Mouse (Mus musculus) intestine, embryonic 16.5 days (tissue): ENCODE measurements at regions not wholly inside any gene's neighbourhood (a gene's known extent, or its start where the extent isn't known, plus 50 kb on each side); places are given as distances from the start of the nearest gene placed in this dataset.

ENCODE experiments used
- ATAC-seq: fragments of 200-750 bp; cut with Nextera tagmentation; 2 replicates; pipeline ENCODE4 v1.8.0; 2017; ENCODE audit warnings: moderate TSS enrichment, moderate library complexity
- H3K27ac ChIP-seq: fragments of 300-500 bp; sonication (generic); 2 replicates; pipeline ENCODE4 v1.5.1; 2014; ENCODE audit warnings: mild to moderate bottlenecking, low read length
- H3K27me3 ChIP-seq: fragments of 300-500 bp; sonication (generic); replicated peaks from 2 replicates; pipeline ENCODE4 v1.6.1; 2014; ENCODE audit warnings: low read length, control low read depth, mixed read lengths; ENCODE audit not compliant: control insufficient read depth, insufficient read depth
- H3K36me3 ChIP-seq: fragments of 300-500 bp; sonication (generic); 2 replicates; pipeline ENCODE4 v1.6.1; 2014; ENCODE audit warnings: low read length, control low read depth; ENCODE audit not compliant: control insufficient read depth, insufficient read depth
- H3K4me1 ChIP-seq: fragments of 300-500 bp; sonication (generic); 2 replicates; pipeline ENCODE4 v1.6.1; 2014; ENCODE audit warnings: low read length, control low read depth, mixed read lengths; ENCODE audit not compliant: control insufficient read depth, insufficient read depth
- H3K4me2 ChIP-seq: fragments of 300-500 bp; sonication (generic); 2 replicates; pipeline ENCODE4 v1.6.1; 2014; ENCODE audit warnings: low read depth, low read length, control low read depth
- H3K4me3 ChIP-seq: fragments of 300-500 bp; sonication (generic); 2 replicates; pipeline ENCODE4 v1.5.1; 2014; ENCODE audit warnings: mild to moderate bottlenecking, low read length
- H3K9ac ChIP-seq: fragments of 300-500 bp; sonication (generic); 2 replicates; pipeline ENCODE4 v1.6.1; 2014; ENCODE audit warnings: low read depth, low read length
- H3K9me3 ChIP-seq: fragments of 300-500 bp; sonication (generic); 2 replicates; pipeline ENCODE4 v1.6.1; 2016; ENCODE audit warnings: low read length, control low read depth; ENCODE audit not compliant: control insufficient read depth
- WGBS: fragments of 180-500 bp; shearing (Covaris S2); extraction: QIAGEN DNeasy Blood & Tissue Kit; methylation state at CpG from one replicate; pipeline ENCODE4 v1.1.7; 2014; 5-methylcytosine and 5-hydroxymethylcytosine counted together

GRCm38 (mm10) chr13:97548527-97548977 is 211.9 kb downstream of the Gm10260 start:
- peaks cover 26% of the 10 kb centered on the region for H3K4me1 ChIP-seq
- 10% methylated on average over 9 of the region's 9 CpGs for WGBS
- H3K36me3 ChIP-seq = no peaks in the 10 kb centered on the region
- H3K9ac ChIP-seq = 0 out of 2 replicates have a peak overlapping the region, but pooled peaks have one; percentile 2
- ATAC-seq = peak; percentile 65
- peak overlapping the region; percentile 91 for H3K27ac ChIP-seq
- H3K27me3 ChIP-seq = no peaks in the 10 kb centered on the region
- no peak overlapping the region for H3K4me3 ChIP-seq
- no peaks in the 10 kb centered on the region for H3K9me3 ChIP-seq
- peak overlapping the region; percentile 23; the same call in 1 of the 2 replicates for H3K4me2 ChIP-seq

DNA sequence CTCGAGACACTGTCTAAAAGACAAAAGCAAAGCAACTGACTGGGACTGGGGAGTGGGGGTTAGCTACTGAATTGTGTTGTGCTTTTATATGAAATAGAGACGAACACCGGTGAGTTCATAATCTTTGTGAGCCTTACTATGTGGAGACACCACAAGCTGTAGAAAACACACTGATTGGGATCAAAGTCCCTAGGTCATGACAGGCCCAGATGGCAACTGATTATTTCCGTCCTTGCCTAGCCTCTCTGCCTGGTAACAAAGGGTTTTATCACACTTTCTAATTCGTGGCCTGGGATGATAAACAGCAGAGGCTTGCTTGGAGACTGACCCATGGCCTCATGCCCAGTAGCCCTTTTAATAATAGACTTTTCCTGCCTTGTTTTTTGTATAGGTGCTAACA is 213.5 kb downstream of the Gm10260 start:
- Histone ChIP-seq H3K27ac (no peak overlapping the region), H3K4me3 (no peak overlapping the region), H3K9ac (no peak overlapping the region), H3K4me1 (peaks cover 26% of the 10 kb centered on the region), H3K4me2 (no peak overlapping the region), H3K9me3 (no peaks in the 10 kb centered on the region), H3K36me3 (no peaks in the 10 kb centered on the region), H3K27me3 (no peaks in the 10 kb centered on the region)
- WGBS = 58% methylated on average over 5 of the region's 5 CpGs
- peak; percentile 26; the same call in 1 of the 2 replicates for ATAC-seq

DNA sequence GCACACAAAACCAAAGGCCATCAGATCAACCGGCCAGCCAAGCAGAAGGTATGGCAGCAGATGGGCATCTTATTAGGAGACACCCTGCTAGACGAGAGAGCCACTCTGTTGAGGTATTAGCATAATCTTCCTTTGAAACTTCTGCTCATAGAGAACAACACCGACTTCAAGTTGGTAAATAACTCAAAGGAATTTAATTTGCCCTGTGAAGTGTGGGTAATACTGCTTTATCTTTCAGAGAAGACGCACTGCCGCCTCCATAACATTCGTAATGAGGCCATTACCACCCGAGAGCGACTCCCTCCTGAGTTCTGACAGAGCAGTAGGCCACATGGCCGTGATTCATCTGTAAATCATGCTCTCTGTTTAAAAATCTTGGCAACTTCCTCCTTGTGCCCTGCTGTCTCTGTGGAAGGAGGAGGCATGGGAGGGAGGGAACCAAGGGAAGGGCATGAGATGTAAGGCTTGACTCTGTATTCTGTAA is 214.4 kb downstream of the Gm10260 start:
- H3K9ac ChIP-seq = no peak overlapping the region
- 39% methylated on average over 9 of the region's 9 CpGs for WGBS
- no peaks in the 10 kb centered on the region for H3K27me3 ChIP-seq
- no peak overlapping the region for H3K4me2 ChIP-seq
- H3K36me3 ChIP-seq = no peaks in the 10 kb centered on the region
- ATAC-seq = 0 out of 2 replicates have a peak, but pooled peaks have one; percentile 39
- H3K4me3 ChIP-seq = no peak overlapping the region
- H3K27ac ChIP-seq = peak overlapping the region; percentile 4; the same call in 1 of the 2 replicates
- H3K4me1 ChIP-seq = peaks cover 26% of the 10 kb centered on the region
- H3K9me3 ChIP-seq = no peaks in the 10 kb centered on the region

DNA sequence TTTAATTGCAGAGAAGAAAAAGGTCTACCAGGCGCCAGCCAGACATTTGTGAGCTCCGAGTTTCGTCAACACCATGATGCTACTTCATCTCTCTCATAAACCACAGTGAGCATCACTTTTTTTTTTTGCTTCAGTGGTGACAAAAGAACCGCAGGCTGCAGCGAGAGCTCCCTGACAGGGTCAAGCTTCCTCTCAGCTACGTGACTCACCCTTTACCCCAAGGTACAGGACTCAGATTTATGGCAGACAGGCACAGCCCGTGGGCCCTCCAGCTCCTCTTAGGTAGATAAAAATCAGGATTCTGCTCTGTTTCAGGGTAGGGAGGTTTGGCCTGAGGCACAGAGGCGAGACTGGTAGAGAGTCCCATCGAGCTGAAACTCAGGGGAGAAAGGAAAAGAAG is 220.7 kb downstream of the Gm10260 start:
- Histone ChIP-seq H3K27me3 (no peaks in the 10 kb centered on the region), H3K9ac (no peak overlapping the region), H3K27ac (peak overlapping the region; percentile 21; the same call in 1 of the 2 replicates), H3K4me3 (no peak overlapping the region), H3K36me3 (no peaks in the 10 kb centered on the region), H3K4me1 (peaks cover 12% of the 10 kb centered on the region; the same call in 1 of the 2 replicates), H3K4me2 (no peak overlapping the region), H3K9me3 (no peaks in the 10 kb centered on the region)
- peak; percentile 48; the same call in 1 of the 2 replicates for ATAC-seq
- 50% methylated on average over 9 of the region's 9 CpGs for WGBS

- H3K36me3 ChIP-seq = no peaks in the 10 kb centered on the region
- no peak overlapping the region for H3K27ac ChIP-seq
- H3K4me2 ChIP-seq = no peak overlapping the region
- H3K4me1 ChIP-seq = peaks cover 18% of the 10 kb centered on the region
- H3K9me3 ChIP-seq = no peaks in the 10 kb centered on the region
- H3K4me3 ChIP-seq = no peak overlapping the region
- WGBS = 91% methylated on average over 7 of the region's 7 CpGs
- ATAC-seq = no peak
- H3K9ac ChIP-seq = no peak overlapping the region
- H3K27me3 ChIP-seq = no peaks in the 10 kb centered on the region
Measured at GRCm38 (mm10) chr13:97538441-97538840, 222.0 kb downstream of the Gm10260 start.

DNA sequence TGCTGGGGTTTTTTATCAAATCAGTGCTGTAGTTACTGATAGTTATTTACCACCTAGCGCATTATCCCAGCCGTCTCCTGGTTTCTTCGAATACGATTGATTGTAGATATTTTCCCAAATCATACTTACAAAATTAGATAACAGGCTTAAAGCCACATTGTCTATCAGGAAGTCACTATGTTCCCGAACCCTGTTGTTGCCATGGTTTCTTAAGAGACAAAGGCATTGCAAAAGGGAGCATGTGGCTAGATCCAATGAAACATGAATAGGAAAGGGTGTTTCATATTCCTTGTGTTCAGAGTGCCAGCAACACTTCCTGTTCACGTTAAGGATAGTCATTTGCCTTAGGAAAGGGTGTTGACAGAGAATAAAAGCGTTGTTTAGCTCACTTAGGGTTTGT is 222.7 kb downstream of the Gm10260 start:
- Histone ChIP-seq H3K9me3 (no peaks in the 10 kb centered on the region), H3K4me2 (no peak overlapping the region)
- WGBS = 61% methylated on average over 7 of the region's 7 CpGs

DNA sequence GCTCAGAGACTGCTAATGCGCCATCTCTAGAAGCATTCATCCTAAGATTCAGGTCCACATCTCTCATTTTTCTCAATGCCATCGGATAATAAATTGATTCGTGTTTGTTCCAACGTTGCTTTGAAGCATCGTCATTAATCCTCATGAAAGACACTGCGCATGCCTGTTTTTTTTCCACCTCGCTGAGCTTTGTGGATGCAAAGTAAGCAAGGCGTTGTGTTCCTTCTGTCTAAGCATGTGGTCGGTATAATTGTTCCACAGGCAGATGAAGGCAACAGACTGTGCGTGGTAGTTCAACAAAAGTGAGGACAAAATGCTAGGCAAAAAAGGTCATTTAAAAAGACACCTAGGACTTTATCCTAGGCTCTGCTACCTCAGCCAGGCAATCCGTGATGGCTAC is 223.2 kb downstream of the Gm10260 start:
- 82% methylated on average over 11 of the region's 11 CpGs for WGBS
- Histone ChIP-seq H3K9me3 (no peaks in the 10 kb centered on the region), H3K27ac (no peak overlapping the region), H3K27me3 (no peaks in the 10 kb centered on the region), H3K9ac (no peak overlapping the region), H3K4me2 (no peak overlapping the region), H3K4me3 (no peak overlapping the region), H3K4me1 (peaks cover 18% of the 10 kb centered on the region), H3K36me3 (no peaks in the 10 kb centered on the region)
- no peak for ATAC-seq

More for the DNA sequence above, 222.7 kb downstream of the Gm10260 start:
- Histone ChIP-seq H3K27me3 (no peaks in the 10 kb centered on the region), H3K4me1 (peaks cover 18% of the 10 kb centered on the region), H3K4me3 (no peak overlapping the region), H3K36me3 (no peaks in the 10 kb centered on the region), H3K27ac (no peak overlapping the region), H3K9ac (no peak overlapping the region)
- no peak for ATAC-seq

- WGBS = 56% methylated on average over 11 of the region's 11 CpGs
Measured at GRCm38 (mm10) chr13:97533896-97534666, 226.4 kb downstream of the Gm10260 start.

GRCm38 (mm10) chr13:97531181-97531580 is 229.3 kb downstream of the Gm10260 start:
- H3K27ac ChIP-seq = no peak overlapping the region
- no peaks in the 10 kb centered on the region for H3K9me3 ChIP-seq
- H3K4me1 ChIP-seq = peaks cover 8% of the 10 kb centered on the region
- H3K4me3 ChIP-seq = no peak overlapping the region
- no peak overlapping the region for H3K9ac ChIP-seq
- ATAC-seq = no peak
- no peaks in the 10 kb centered on the region for H3K27me3 ChIP-seq
- H3K36me3 ChIP-seq = no peaks in the 10 kb centered on the region
- no peak overlapping the region for H3K4me2 ChIP-seq
- 93% methylated on average over 2 of the region's 2 CpGs for WGBS

More at GRCm38 (mm10) chr13:97533896-97534666, 226.4 kb downstream of the Gm10260 start:
- Histone ChIP-seq H3K4me2 (no peak overlapping the region), H3K27ac (peak overlapping the region; percentile 3; the same call in 1 of the 2 replicates), H3K36me3 (no peaks in the 10 kb centered on the region), H3K9ac (no peak overlapping the region), H3K4me3 (no peak overlapping the region), H3K4me1 (peaks cover 8% of the 10 kb centered on the region), H3K27me3 (no peaks in the 10 kb centered on the region), H3K9me3 (no peaks in the 10 kb centered on the region)
- ATAC-seq = peak; percentile 94
